Mouse (Mus musculus): ENCODE data around the gene Gm9945. TPM values are rescaled to one million over a fixed set of nuclear protein-coding genes. Genes with fewer than 3 reads are reported as not detected.

Gene Gm9945
- polyA plus RNA-seq, 1 experiment from 2014 or later: not detected

- WGBS: 37% methylated on average over 5 of the region's 5 CpGs
- Histone ChIP-seq H3K9me3 (replicated peaks) (no peaks in the 10 kb centered on the region), H3K27me3 (no peaks in the 10 kb centered on the region), H3K27ac (replicated peaks) (peak overlapping the region; percentile 93), H3K4me1 (peaks cover 54% of the 10 kb centered on the region), H3K4me3 (replicated peaks) (peak overlapping the region; percentile 81), H3K9ac (peak overlapping the region; percentile 69; the same call in 1 of the 2 replicates), H3K36me3 (no peaks in the 10 kb centered on the region), H3K4me2 (replicated peaks) (peak overlapping the region; percentile 78)
- no peak for ATAC-seq (ENCODE audit: insufficient number of reproducible peaks, low FRiP score, low TSS enrichment, low read depth)
These were observed 38.8 kb downstream of the Gm9945 start for GRCm38 (mm10) chr11:53518759-53519158.

GRCm38 (mm10) chr11:53519207-53520121 lies 39.5 kb downstream of the Gm9945 start, which contains the start of gene Sept8:
Gene Sept8, plus strand, starts transcription at chr11:53519257.
- peak within 1 kb of the TSS; percentile 93 for H3K27ac ChIP-seq (replicated peaks)
- WGBS: 3% methylated on average over 79 of the region's 79 CpGs
- peak within 1 kb of the TSS; percentile 78 for H3K4me2 ChIP-seq (replicated peaks)
- no peaks in the 10 kb centered on the region for H3K27me3 ChIP-seq
- H3K9ac ChIP-seq: peak within 1 kb of the TSS; percentile 69
- peaks cover 60% of the 10 kb centered on the region for H3K4me1 ChIP-seq
- no peaks in the 10 kb centered on the region for H3K36me3 ChIP-seq
- H3K4me3 ChIP-seq (replicated peaks): peak within 1 kb of the TSS; percentile 81
- H3K9me3 ChIP-seq (replicated peaks): no peaks in the 10 kb centered on the region
- peak; percentile 82 for ATAC-seq (ENCODE audit: insufficient number of reproducible peaks, low FRiP score, low TSS enrichment, low read depth)

- under 1% methylated on average over 24 of the region's 24 CpGs for WGBS
- Histone ChIP-seq H3K27me3 (no peaks in the 10 kb centered on the region), H3K4me2 (replicated peaks) (peak overlapping the region; percentile 78), H3K4me3 (replicated peaks) (peak overlapping the region; percentile 81), H3K36me3 (no peaks in the 10 kb centered on the region), H3K9ac (peak overlapping the region; percentile 69), H3K27ac (replicated peaks) (peak overlapping the region; percentile 93), H3K4me1 (peaks cover 68% of the 10 kb centered on the region), H3K9me3 (replicated peaks) (no peaks in the 10 kb centered on the region)
- peak; percentile 51 for ATAC-seq (ENCODE audit: insufficient number of reproducible peaks, low FRiP score, low TSS enrichment, low read depth)
These were observed 40.4 kb downstream of the Gm9945 start for GRCm38 (mm10) chr11:53520122-53520978.

GRCm38 (mm10) chr11:53521120-53521820 lies 41.3 kb downstream of the Gm9945 start:
- H3K36me3 ChIP-seq: no peaks in the 10 kb centered on the region
- H3K9me3 ChIP-seq (replicated peaks): no peaks in the 10 kb centered on the region
- H3K27me3 ChIP-seq: no peaks in the 10 kb centered on the region
- H3K4me2 ChIP-seq (replicated peaks): peak overlapping the region; percentile 78
- peaks cover 75% of the 10 kb centered on the region for H3K4me1 ChIP-seq
- ATAC-seq (ENCODE audit: insufficient number of reproducible peaks, low FRiP score, low TSS enrichment, low read depth): no peak
- 42% methylated on average over 16 of the region's 16 CpGs for WGBS
- H3K9ac ChIP-seq: no peak overlapping the region
- peak overlapping the region; percentile 81 for H3K4me3 ChIP-seq (replicated peaks)
- H3K27ac ChIP-seq (replicated peaks): peak overlapping the region; percentile 93

GRCm38 (mm10) chr11:53521821-53522131 lies 41.8 kb downstream of the Gm9945 start:
- WGBS: 68% methylated on average over 7 of the region's 7 CpGs

GRCm38 (mm10) chr11:53522362-53522761 lies 42.4 kb downstream of the Gm9945 start:
- Histone ChIP-seq H3K4me2 (replicated peaks) (no peak overlapping the region), H3K4me3 (replicated peaks) (no peak overlapping the region), H3K27me3 (no peaks in the 10 kb centered on the region), H3K9me3 (replicated peaks) (no peaks in the 10 kb centered on the region), H3K36me3 (no peaks in the 10 kb centered on the region), H3K9ac (no peak overlapping the region), H3K4me1 (peaks cover 71% of the 10 kb centered on the region), H3K27ac (replicated peaks) (no peak overlapping the region)
- 89% methylated on average over 3 of the region's 3 CpGs for WGBS
- ATAC-seq (ENCODE audit: insufficient number of reproducible peaks, low FRiP score, low TSS enrichment, low read depth): no peak

More at GRCm38 (mm10) chr11:53521821-53522131, 41.8 kb downstream of the Gm9945 start:
- no peak for ATAC-seq (ENCODE audit: insufficient number of reproducible peaks, low FRiP score, low TSS enrichment, low read depth)
- no peaks in the 10 kb centered on the region for H3K27me3 ChIP-seq
- peaks cover 75% of the 10 kb centered on the region for H3K4me1 ChIP-seq
- peak overlapping the region; percentile 93; the same call in 1 of the 2 replicates for H3K27ac ChIP-seq (replicated peaks)
- peak overlapping the region; percentile 78 for H3K4me2 ChIP-seq (replicated peaks)
- H3K4me3 ChIP-seq (replicated peaks): peak overlapping the region; percentile 81
- no peaks in the 10 kb centered on the region for H3K9me3 ChIP-seq (replicated peaks)
- no peak overlapping the region for H3K9ac ChIP-seq
- H3K36me3 ChIP-seq: no peaks in the 10 kb centered on the region

- H3K9ac ChIP-seq: no peak overlapping the region
- H3K9me3 ChIP-seq (replicated peaks): no peaks in the 10 kb centered on the region
- 51% methylated on average over 9 of the region's 9 CpGs for WGBS
- H3K36me3 ChIP-seq: no peaks in the 10 kb centered on the region
- H3K4me1 ChIP-seq: peaks cover 74% of the 10 kb centered on the region
- H3K27me3 ChIP-seq: no peaks in the 10 kb centered on the region
- H3K4me3 ChIP-seq (replicated peaks): no peak overlapping the region
- no peak for ATAC-seq (ENCODE audit: insufficient number of reproducible peaks, low FRiP score, low TSS enrichment, low read depth)
- H3K4me2 ChIP-seq (replicated peaks): no peak overlapping the region
- H3K27ac ChIP-seq (replicated peaks): no peak overlapping the region
These were observed 43.0 kb downstream of the Gm9945 start for GRCm38 (mm10) chr11:53522930-53523329.

- peaks cover 79% of the 10 kb centered on the region for H3K4me1 ChIP-seq
- no peak overlapping the region for H3K27ac ChIP-seq (replicated peaks)
- H3K4me3 ChIP-seq (replicated peaks): no peak overlapping the region
- ATAC-seq (ENCODE audit: insufficient number of reproducible peaks, low FRiP score, low TSS enrichment, low read depth): no peak
- H3K4me2 ChIP-seq (replicated peaks): no peak overlapping the region
- 53% methylated on average over 14 of the region's 14 CpGs for WGBS
- no peaks in the 10 kb centered on the region for H3K36me3 ChIP-seq
- no peaks in the 10 kb centered on the region for H3K27me3 ChIP-seq
- no peaks in the 10 kb centered on the region for H3K9me3 ChIP-seq (replicated peaks)
- H3K9ac ChIP-seq: no peak overlapping the region
These were observed 43.8 kb downstream of the Gm9945 start for GRCm38 (mm10) chr11:53523545-53524405.

- 62% methylated on average over 6 of the region's 6 CpGs for WGBS
- H3K9ac ChIP-seq: no peak overlapping the region
These were observed 44.9 kb downstream of the Gm9945 start for GRCm38 (mm10) chr11:53524905-53525304.

GRCm38 (mm10) chr11:53525461-53525860 lies 45.5 kb downstream of the Gm9945 start:
- Histone ChIP-seq H3K9me3 (replicated peaks) (no peaks in the 10 kb centered on the region), H3K4me1 (peaks cover 79% of the 10 kb centered on the region), H3K36me3 (no peaks in the 10 kb centered on the region), H3K27ac (replicated peaks) (no peak overlapping the region), H3K4me2 (replicated peaks) (no peak overlapping the region), H3K4me3 (replicated peaks) (no peak overlapping the region), H3K9ac (no peak overlapping the region), H3K27me3 (no peaks in the 10 kb centered on the region)
- ATAC-seq (ENCODE audit: insufficient number of reproducible peaks, low FRiP score, low TSS enrichment, low read depth): no peak
- 52% methylated on average over 4 of the region's 4 CpGs for WGBS

More at GRCm38 (mm10) chr11:53524905-53525304, 44.9 kb downstream of the Gm9945 start:
- ATAC-seq (ENCODE audit: insufficient number of reproducible peaks, low FRiP score, low TSS enrichment, low read depth): no peak
- Histone ChIP-seq H3K4me3 (replicated peaks) (no peak overlapping the region), H3K4me1 (peaks cover 79% of the 10 kb centered on the region), H3K27ac (replicated peaks) (no peak overlapping the region), H3K4me2 (replicated peaks) (no peak overlapping the region), H3K9me3 (replicated peaks) (no peaks in the 10 kb centered on the region), H3K27me3 (no peaks in the 10 kb centered on the region), H3K36me3 (no peaks in the 10 kb centered on the region)

All from embryonic facial prominence, embryonic 15.5 days (tissue).